Mouse (Mus musculus): ENCODE measurements at regions not wholly inside any gene's neighbourhood (a gene's known extent, or its start where the extent isn't known, plus 50 kb on each side); places are given as distances from the start of the nearest gene placed in this dataset.

GRCm38 (mm10) chr11:18581078-18581800 lies 437.5 kb downstream of the Meis1 start:
- DNase-seq (ENCODE audit: low spot score): no peak

GRCm38 (mm10) chr11:18571557-18572209 lies 447.1 kb downstream of the Meis1 start:
- DNase-seq (ENCODE audit: low spot score): no peak

- no peak for DNase-seq (ENCODE audit: low spot score)
Observed at GRCm38 (mm10) chr11:18563011-18563410, 455.8 kb downstream of the Meis1 start.

- no peak for DNase-seq (ENCODE audit: low spot score)
Observed at GRCm38 (mm10) chr11:18558665-18559064, 460.1 kb downstream of the Meis1 start.

- DNase-seq (ENCODE audit: low spot score): no peak
Observed at GRCm38 (mm10) chr11:18535592-18535857, 483.3 kb downstream of the Meis1 start.

GRCm38 (mm10) chr11:18534807-18535591 lies 483.8 kb downstream of the Meis1 start:
- no peak for DNase-seq (ENCODE audit: low spot score)

GRCm38 (mm10) chr11:18531264-18532110 lies 487.3 kb downstream of the Meis1 start:
- no peak for DNase-seq (ENCODE audit: low spot score)

- no peak for DNase-seq (ENCODE audit: low spot score)
Observed at GRCm38 (mm10) chr11:18528568-18528967, 490.2 kb downstream of the Meis1 start.

GRCm38 (mm10) chr11:18495108-18495757 lies 523.6 kb downstream of the Meis1 start:
- no peak for DNase-seq (ENCODE audit: low spot score)

GRCm38 (mm10) chr11:18493981-18494380 lies 524.8 kb downstream of the Meis1 start:
- DNase-seq (ENCODE audit: low spot score): no peak

- no peak for DNase-seq (ENCODE audit: low spot score)
Observed at GRCm38 (mm10) chr11:18493086-18493485, 525.7 kb downstream of the Meis1 start.

- no peak for DNase-seq (ENCODE audit: low spot score)
Observed at GRCm38 (mm10) chr11:18489517-18490256, 529.1 kb downstream of the Meis1 start.

- DNase-seq (ENCODE audit: low spot score): no peak
Observed at GRCm38 (mm10) chr11:18478841-18479240, 525.2 kb upstream of the Etaa1 start.

- DNase-seq (ENCODE audit: low spot score): no peak
Observed at GRCm38 (mm10) chr11:18451271-18451670, 497.6 kb upstream of the Etaa1 start.

- DNase-seq (ENCODE audit: low spot score): no peak
Observed at GRCm38 (mm10) chr11:18448879-18449278, 495.2 kb upstream of the Etaa1 start.

- DNase-seq (ENCODE audit: low spot score): no peak
Observed at GRCm38 (mm10) chr11:18444600-18444999, 490.9 kb upstream of the Etaa1 start.

GRCm38 (mm10) chr11:18444101-18444500 lies 490.4 kb upstream of the Etaa1 start:
- DNase-seq (ENCODE audit: low spot score): no peak

GRCm38 (mm10) chr11:18443156-18443555 lies 489.5 kb upstream of the Etaa1 start:
- DNase-seq (ENCODE audit: low spot score): no peak

- no peak for DNase-seq (ENCODE audit: low spot score)
Observed at GRCm38 (mm10) chr11:18437834-18438611, 484.3 kb upstream of the Etaa1 start.

- DNase-seq (ENCODE audit: low spot score): no peak
Observed at GRCm38 (mm10) chr11:18421076-18421475, 467.4 kb upstream of the Etaa1 start.

Measured in yolk sac, embryonic 10.5 days (tissue).